Mouse (Mus musculus) bone marrow macrophage, adult 2 months (primary cell): Measurements from ENCODE around the gene Rbm4b. TPM values are rescaled to one million over a fixed set of nuclear protein-coding genes. Genes with fewer than 3 reads are reported as not detected.

Source experiments
- H3K27ac ChIP-seq: 2 replicates; pipeline ENCODE4 v1.5.1; 2012; ENCODE audit warnings: low read depth, low read length; ENCODE audit not compliant: insufficient read depth
- H3K4me1 ChIP-seq: 2 replicates; pipeline ENCODE4 v1.6.1; 2012; ENCODE audit warnings: low read length; ENCODE audit not compliant: control insufficient read depth, insufficient read depth
- H3K4me3 ChIP-seq: 2 replicates; pipeline ENCODE4 v1.5.1; 2012; ENCODE audit warnings: mild to moderate bottlenecking, low read length, moderate library complexity; ENCODE audit not compliant: insufficient read depth
- CTCF ChIP-seq: IDR thresholded peaks from 2 replicates; pipeline ENCODE4 v1.5.1; 2012; ENCODE audit warnings: low read depth, mild to moderate bottlenecking, low read length, moderate library complexity
- POLR2A ChIP-seq: IDR thresholded peaks from 2 replicates; pipeline ENCODE4 v1.6.1; 2012; ENCODE audit warnings: mild to moderate bottlenecking, low read depth, low read length, borderline replicate concordance
- polyA plus RNA-seq: library from polyadenylated mRNA; stranded (reverse); fragments of >200 nt; gene quantifications from 2 replicates; pipeline ENCODE4 v1.2.4, GENCODE M21; 2012; ENCODE audit not compliant: missing spikeins, insufficient read depth, insufficient read length

Gene Rbm4b
- polyA plus RNA-seq, 1 experiment, result 6.2 TPM

GRCm38 (mm10) chr19:4762876-4763275, 6.6 kb downstream of the Rbm4b start:
- H3K4me3 ChIP-seq, result no peak overlapping the region
- no peaks in the 10 kb centered on the region for H3K4me1 ChIP-seq
- TF ChIP-seq POLR2A (no peak), CTCF (no peak)
- no peak overlapping the region for H3K27ac ChIP-seq

DNA sequence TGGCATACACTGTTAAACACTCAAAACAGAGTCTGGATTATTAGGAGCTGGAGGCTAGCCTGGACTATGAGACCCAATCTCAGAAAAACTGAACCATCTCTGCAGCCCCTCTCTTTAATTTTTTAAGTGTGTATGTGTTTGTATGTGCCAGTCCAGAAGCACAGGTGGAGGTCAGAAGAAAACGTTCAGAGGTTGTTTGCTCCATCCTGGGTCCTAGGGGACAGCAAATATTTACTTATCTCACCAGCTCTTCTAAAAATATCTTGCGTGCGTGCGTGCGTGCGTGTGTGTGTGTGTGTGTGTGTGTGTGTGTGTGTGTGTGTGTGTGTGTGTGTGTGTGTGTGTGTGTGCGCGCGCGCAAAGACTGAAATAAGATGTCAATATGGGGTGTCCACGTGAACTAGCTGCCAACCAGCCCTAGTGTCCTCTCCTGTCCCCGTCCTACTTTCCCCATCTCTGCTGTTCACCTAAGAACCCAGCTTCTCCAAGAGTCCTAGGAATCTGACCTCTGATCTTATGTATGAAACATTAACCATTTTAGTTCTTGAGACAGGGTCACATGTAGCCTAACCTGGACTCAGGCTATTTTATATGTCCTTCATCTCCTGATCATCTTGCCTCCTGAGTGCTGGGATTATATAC, 11.3 kb downstream of the Rbm4b start:
- TF ChIP-seq POLR2A, result no peak
- TF ChIP-seq CTCF, result no peak
- H3K4me3 ChIP-seq, result no peak overlapping the region

DNA sequence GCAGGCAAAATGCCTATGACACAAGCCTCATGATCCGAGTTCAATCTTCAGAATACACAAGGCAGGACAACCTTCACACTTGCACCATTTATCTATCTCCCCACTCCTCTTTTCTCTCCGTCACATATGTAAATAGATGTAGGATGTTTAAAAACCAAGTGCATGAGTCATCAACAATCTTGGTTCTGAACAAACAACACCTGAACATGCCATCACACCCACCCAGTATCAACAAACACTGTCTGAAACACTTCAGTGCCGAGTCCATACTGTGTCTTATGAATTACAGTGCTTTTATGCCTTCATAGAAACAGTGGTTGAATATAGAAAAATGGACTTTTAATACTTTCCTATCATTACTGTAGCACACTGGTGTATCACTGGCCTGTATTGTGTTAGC, 16.5 kb downstream of the Rbm4b start:
- Histone ChIP-seq H3K4me1 (peaks cover 15% of the 10 kb centered on the region), H3K27ac (no peak overlapping the region), H3K4me3 (no peak overlapping the region)
- TF ChIP-seq CTCF, result no peak
- no peak for TF ChIP-seq POLR2A

More for the DNA sequence above, 11.3 kb downstream of the Rbm4b start:
- H3K4me1 ChIP-seq, result peaks cover 6% of the 10 kb centered on the region; the same call in 1 of the 2 replicates
- no peak overlapping the region for H3K27ac ChIP-seq

DNA sequence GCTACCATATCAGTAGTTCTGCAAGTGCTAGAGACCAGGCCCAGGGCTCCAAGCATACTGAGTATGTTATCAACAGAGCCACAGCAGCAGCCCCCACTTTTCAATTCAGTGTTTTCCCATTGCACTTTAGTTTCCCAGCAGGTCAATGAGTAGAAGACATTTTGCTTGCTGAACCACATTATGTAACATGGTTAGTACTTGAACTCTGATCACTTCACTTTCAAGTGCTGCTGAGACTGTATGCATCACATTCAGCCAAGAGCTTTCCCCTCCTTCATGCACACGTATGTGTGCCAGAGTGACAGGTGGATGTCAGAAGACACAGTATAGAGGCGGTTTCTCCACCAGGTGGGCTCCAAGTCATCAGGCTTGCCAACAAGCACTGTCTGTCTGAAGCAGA, 26.6 kb downstream of the Rbm4b start:
- Histone ChIP-seq H3K27ac (no peak overlapping the region), H3K4me1 (peaks cover 7% of the 10 kb centered on the region; the same call in 1 of the 2 replicates), H3K4me3 (no peak overlapping the region)
- TF ChIP-seq POLR2A, result no peak
- no peak for TF ChIP-seq CTCF

GRCm38 (mm10) chr19:4785206-4785605, 28.9 kb downstream of the Rbm4b start:
- peaks cover 8% of the 10 kb centered on the region for H3K4me1 ChIP-seq

DNA sequence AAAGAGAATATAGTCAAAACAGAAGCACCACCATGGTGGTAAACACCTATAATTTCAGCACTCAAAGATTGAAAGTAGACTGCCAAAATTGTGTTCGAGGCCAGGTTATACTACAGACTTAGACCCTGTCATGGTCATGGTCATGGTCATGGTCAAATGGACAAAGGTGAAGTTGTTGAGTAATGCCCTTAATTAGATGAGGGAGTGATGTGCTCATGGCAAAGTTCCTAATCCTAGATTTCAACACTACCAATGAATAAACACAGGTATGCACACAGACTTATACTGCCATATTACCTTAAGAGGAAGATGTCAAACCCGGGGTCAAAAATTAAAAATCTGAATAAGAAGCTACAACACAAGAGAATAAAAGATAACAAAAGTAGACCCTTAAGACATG, 30.0 kb downstream of the Rbm4b start:
- Histone ChIP-seq H3K27ac (no peak overlapping the region), H3K4me1 (peaks cover 10% of the 10 kb centered on the region), H3K4me3 (no peak overlapping the region)
- TF ChIP-seq POLR2A (no peak), CTCF (no peak)

More at GRCm38 (mm10) chr19:4785206-4785605, 28.9 kb downstream of the Rbm4b start:
- H3K4me3 ChIP-seq, result no peak overlapping the region
- no peak overlapping the region for H3K27ac ChIP-seq
- TF ChIP-seq CTCF, result no peak
- TF ChIP-seq POLR2A, result no peak

DNA sequence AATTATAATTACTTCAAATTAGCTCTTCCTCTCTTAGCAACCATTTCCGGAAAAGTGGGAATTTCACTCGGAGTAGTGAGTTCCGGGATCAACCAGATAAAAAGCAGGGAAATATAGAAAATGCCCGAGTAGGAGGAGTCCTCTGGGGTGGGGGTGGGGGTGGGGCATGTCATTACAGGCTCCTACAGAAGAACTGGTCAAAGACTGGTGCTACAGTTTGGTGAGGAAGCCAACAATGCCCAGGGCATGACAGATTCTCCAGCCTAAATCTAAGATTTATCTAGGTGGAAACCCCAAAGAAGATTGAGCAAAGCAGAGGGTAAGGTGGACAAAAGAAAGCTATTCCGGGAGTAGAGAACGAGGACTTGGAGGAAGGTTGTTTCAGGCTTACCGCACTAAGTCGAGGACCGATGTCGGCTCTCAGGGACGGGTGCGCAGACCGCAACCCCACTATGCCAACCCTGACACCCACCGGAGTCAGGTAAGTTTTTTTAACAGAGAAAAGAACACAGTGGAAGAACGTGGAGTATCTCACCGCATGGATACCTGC, 37.1 kb downstream of the Rbm4b start:
- TF ChIP-seq POLR2A, result no peak
- TF ChIP-seq CTCF, result no peak
- peaks cover 11% of the 10 kb centered on the region for H3K4me1 ChIP-seq

DNA sequence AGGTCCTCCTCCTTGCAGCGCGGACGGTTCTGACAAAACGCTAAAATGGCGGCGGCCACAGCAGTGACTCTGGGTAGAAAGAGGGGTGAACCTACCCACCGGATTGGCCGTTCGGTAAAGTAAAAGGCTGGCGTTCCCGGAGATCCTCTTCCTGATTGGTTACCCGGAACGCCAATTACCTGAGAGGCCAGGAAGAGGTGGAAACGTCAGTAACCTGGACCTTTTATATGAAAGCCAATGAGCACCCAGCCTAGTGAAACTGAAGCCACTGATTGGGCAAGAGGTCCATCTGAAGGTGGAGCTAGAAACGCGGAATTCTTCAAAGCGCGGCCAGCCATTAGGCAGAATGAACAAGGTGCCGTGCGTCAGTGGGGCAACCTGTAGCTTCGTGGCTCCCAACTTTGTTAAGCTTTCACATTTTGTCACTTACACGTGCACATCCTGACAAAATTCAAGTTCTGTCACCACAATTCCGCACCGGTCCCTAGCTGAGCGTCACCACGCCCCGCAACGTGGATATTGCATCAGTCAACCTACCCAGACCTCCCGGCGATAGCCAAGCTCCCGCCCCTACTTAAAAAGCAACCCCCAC, 37.6 kb downstream of the Rbm4b start, which contains the start of gene Rbm4:
TSS of gene Rbm4 (minus strand) at position 71 of the 592 bp plus-strand sequence.
- Histone ChIP-seq H3K27ac (peak within 1 kb of the TSS; percentile 45), H3K4me1 (peaks cover 11% of the 10 kb centered on the region), H3K4me3 (peak within 1 kb of the TSS; percentile 89)
- TF ChIP-seq POLR2A (no peak), CTCF (no peak)

More for the DNA sequence above, 37.1 kb downstream of the Rbm4b start:
- H3K4me3 ChIP-seq, result peak overlapping the region; percentile 89
- peak overlapping the region; percentile 35 for H3K27ac ChIP-seq

DNA sequence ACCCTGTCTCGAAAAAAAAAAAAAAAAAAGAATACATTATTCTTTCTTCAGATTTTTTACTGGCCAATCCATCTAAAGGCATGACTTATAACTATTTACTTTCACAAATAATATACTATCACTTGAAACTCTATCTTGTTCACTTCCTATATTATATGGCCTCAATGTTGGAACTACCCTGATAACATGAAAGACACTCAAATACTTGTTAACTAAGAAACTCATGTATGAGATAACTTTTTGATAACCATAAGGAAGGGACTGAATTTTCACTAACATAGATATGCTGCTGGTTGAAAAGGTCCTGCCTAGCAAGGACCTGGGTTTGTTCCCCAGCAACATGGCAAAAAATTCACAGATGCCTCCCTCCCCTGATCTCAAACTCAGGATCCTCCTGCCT, 39.6 kb downstream of the Rbm4b start:
- no peak overlapping the region for H3K4me3 ChIP-seq
- peaks cover 7% of the 10 kb centered on the region for H3K4me1 ChIP-seq
- no peak overlapping the region for H3K27ac ChIP-seq
- no peak for TF ChIP-seq CTCF
- no peak for TF ChIP-seq POLR2A

DNA sequence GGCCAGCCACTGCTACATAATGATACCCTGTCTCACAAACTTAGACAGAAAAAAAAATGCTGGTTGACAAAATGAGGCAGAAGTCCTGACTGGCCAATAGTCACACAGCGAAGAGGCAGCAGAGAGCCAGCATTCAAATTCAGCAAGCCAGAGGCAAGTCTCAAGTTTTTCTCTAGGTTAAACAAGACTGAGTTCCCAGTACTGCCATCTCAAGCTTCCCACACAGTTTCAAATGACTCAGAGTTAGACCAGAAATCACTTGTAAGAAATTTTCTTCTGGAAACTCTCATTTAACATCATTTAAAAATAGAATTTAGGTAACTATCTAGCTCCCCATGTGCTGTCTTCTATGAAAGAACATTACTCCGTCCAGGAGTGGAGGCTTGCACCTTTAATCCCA, 41.5 kb downstream of the Rbm4b start:
- Histone ChIP-seq H3K4me1 (peaks cover 4% of the 10 kb centered on the region), H3K4me3 (no peak overlapping the region), H3K27ac (no peak overlapping the region)
- TF ChIP-seq POLR2A (no peak), CTCF (no peak)
